Mouse (Mus musculus): ENCODE measurements at regions not wholly inside any gene's neighbourhood (a gene's known extent, or its start where the extent isn't known, plus 50 kb on each side); places are given as distances from the start of the nearest gene placed in this dataset.

GRCm38 (mm10) chr2:147905118-147905517, 141.7 kb downstream of the Foxa2 start:
- TF ChIP-seq POLR2A (IDR thresholded peaks at IDR 0.05; ENCODE audit: low read depth, low read length) (no peak), CTCF (conservative IDR thresholded peaks at IDR 0.05; ENCODE audit: insufficient read depth, insufficient read length, low read depth, low read length) (no peak)
